Mouse (Mus musculus) embryonic fibroblast, embryonic 13.5 days (primary cell): ENCODE measurements around the gene Rps6ka3.

Experiments used
- CTCF ChIP-seq: IDR thresholded peaks from 2 replicates; pipeline ENCODE4 v1.5.1; 2011; ENCODE audit warnings: mild to moderate bottlenecking, control low read depth, low read length, moderate library complexity, borderline replicate concordance; ENCODE audit not compliant: insufficient read depth
- POLR2A ChIP-seq: IDR thresholded peaks from 2 replicates; pipeline ENCODE4 v1.6.1; 2011; ENCODE audit warnings: low read depth, mild to moderate bottlenecking, control low read depth, low read length, moderate library complexity

DNA sequence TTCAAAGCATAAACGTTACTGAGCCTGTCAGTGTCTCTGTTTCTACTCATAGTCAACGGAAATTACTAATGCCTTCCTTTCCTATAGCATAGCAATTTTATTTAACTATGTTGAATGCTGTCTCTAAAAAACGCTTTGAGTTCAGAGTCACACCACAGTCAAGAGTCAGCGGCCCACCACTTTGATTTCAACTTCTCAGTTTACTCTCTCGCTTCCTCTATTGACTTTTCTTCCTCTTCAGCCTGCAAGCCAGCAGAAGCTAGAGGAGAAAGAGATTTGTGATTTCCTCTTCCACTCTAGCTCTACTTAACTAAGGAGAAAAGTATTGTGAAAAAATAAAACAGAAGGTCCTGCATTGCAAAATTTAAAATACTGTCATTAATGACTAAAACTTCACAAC is 10.0 kb upstream of the Rps6ka3 start:
- TF ChIP-seq POLR2A (no peak), CTCF (no peak)
